Mouse (Mus musculus) urinary bladder, postnatal 36 days (tissue): ENCODE data around the gene Lingo1.

Experiments
- DNase-seq, 2 experiments: peaks; one replicate each; pipeline ENCODE4 v3.0.0; 2022; ENCODE audit warnings: low spot score in 2 of 2, mixed read lengths in 1 of 2

Gene Lingo1

GRCm38 (mm10) chr9:56635498-56636121, 160.7 kb downstream of the Lingo1 start:
- peak in 1 of 2 experiments; percentile 13 for DNase-seq

GRCm38 (mm10) chr9:56635121-56635497, 161.2 kb downstream of the Lingo1 start:
- DNase-seq: peak; percentile 13 to 17

- DNase-seq: no peak
Measured at GRCm38 (mm10) chr9:56634406-56635120, 161.7 kb downstream of the Lingo1 start.

- DNase-seq: no peak
Measured at GRCm38 (mm10) chr9:56633449-56634225, 162.6 kb downstream of the Lingo1 start.

- no peak for DNase-seq
Measured at GRCm38 (mm10) chr9:56630945-56631344, 165.3 kb downstream of the Lingo1 start.

- DNase-seq: no peak
Measured at GRCm38 (mm10) chr9:56629674-56630397, 166.4 kb downstream of the Lingo1 start.

- no peak for DNase-seq
Measured at GRCm38 (mm10) chr9:56627295-56627694, 169.0 kb downstream of the Lingo1 start.

GRCm38 (mm10) chr9:56624923-56625322, 171.3 kb downstream of the Lingo1 start:
- no peak for DNase-seq

GRCm38 (mm10) chr9:56623361-56623760, 172.9 kb downstream of the Lingo1 start:
- no peak for DNase-seq

GRCm38 (mm10) chr9:56622761-56623160, 173.5 kb downstream of the Lingo1 start:
- no peak for DNase-seq

- no peak for DNase-seq
Measured at GRCm38 (mm10) chr9:56620512-56621371, 175.5 kb downstream of the Lingo1 start.

GRCm38 (mm10) chr9:56619715-56620114, 176.6 kb downstream of the Lingo1 start:
- no peak for DNase-seq

GRCm38 (mm10) chr9:56618660-56619059, 177.6 kb downstream of the Lingo1 start:
- DNase-seq: no peak

- DNase-seq: no peak
Measured at GRCm38 (mm10) chr9:56616061-56616460, 180.2 kb downstream of the Lingo1 start.

GRCm38 (mm10) chr9:56612798-56613183, 183.5 kb downstream of the Lingo1 start:
- no peak for DNase-seq

GRCm38 (mm10) chr9:56611912-56612797, 184.1 kb downstream of the Lingo1 start:
- DNase-seq: no peak

- no peak for DNase-seq
Measured at GRCm38 (mm10) chr9:56610955-56611354, 185.3 kb downstream of the Lingo1 start.

GRCm38 (mm10) chr9:56610466-56610865, 185.8 kb downstream of the Lingo1 start:
- DNase-seq: no peak

GRCm38 (mm10) chr9:56609486-56609885, 186.8 kb downstream of the Lingo1 start:
- no peak for DNase-seq
